Mouse (Mus musculus) lung, postnatal 0 days (tissue): ENCODE results near the gene Limd2. TPM values are rescaled to one million over a fixed set of nuclear protein-coding genes. Genes with fewer than 3 reads are reported as not detected.
A peak's percentile ranks its signal among the peaks of the same experiment; 100 is the strongest.

ENCODE experiments used
- ATAC-seq: fragments of 200-750 bp; cut with Nextera tagmentation; 2 replicates; pipeline ENCODE4 v1.8.0; 2017; ENCODE audit warnings: moderate library complexity
- DNase-seq: peaks from one replicate; pipeline ENCODE4 v3.0.0-alpha.2; 2016; ENCODE audit warnings: low spot score
- H3K27ac ChIP-seq: fragments of 300-500 bp; sonication (generic); 2 replicates; pipeline ENCODE4 v1.5.1; 2014; ENCODE audit warnings: antibody characterized with exemption, mild to moderate bottlenecking, low read length, mixed read lengths
- H3K27me3 ChIP-seq: fragments of 300-500 bp; sonication (generic); replicated peaks from 2 replicates; pipeline ENCODE4 v1.6.1; 2014; ENCODE audit warnings: low read length, mixed read lengths; ENCODE audit not compliant: insufficient read depth
- H3K36me3 ChIP-seq: fragments of 300-500 bp; sonication (generic); 2 replicates; pipeline ENCODE4 v1.6.1; 2014; ENCODE audit warnings: low read length, mixed read lengths; ENCODE audit not compliant: insufficient read depth
- H3K4me1 ChIP-seq: fragments of 300-500 bp; sonication (generic); 2 replicates; pipeline ENCODE4 v1.6.1; 2014; ENCODE audit warnings: antibody characterized with exemption, low read depth, low read length, mixed read lengths; ENCODE audit not compliant: insufficient read depth
- H3K4me2 ChIP-seq: fragments of 300-500 bp; sonication (generic); replicated peaks from 2 replicates; pipeline ENCODE4 v1.6.1; 2014; ENCODE audit warnings: low read depth, mild to moderate bottlenecking, low read length, moderate library complexity, mixed read lengths
- H3K4me3 ChIP-seq: fragments of 300-500 bp; sonication (generic); 2 replicates; pipeline ENCODE4 v1.5.1; 2014; ENCODE audit warnings: low read depth, low read length
- H3K9ac ChIP-seq: fragments of 300-500 bp; sonication (generic); replicated peaks from 2 replicates; pipeline ENCODE4 v1.6.1; 2014; ENCODE audit warnings: low read depth, mild to moderate bottlenecking
- H3K9me3 ChIP-seq: fragments of 300-500 bp; sonication (generic); 2 replicates; pipeline ENCODE4 v1.6.1; 2016; ENCODE audit warnings: low read length, mixed read lengths
- CTCF ChIP-seq: IDR thresholded peaks from 2 replicates; pipeline ENCODE4 v1.5.1; 2016; ENCODE audit warnings: antibody characterized with exemption, mild to moderate bottlenecking
- EP300 ChIP-seq: IDR thresholded peaks from 2 replicates; pipeline ENCODE4 v1.6.1; 2016; ENCODE audit warnings: antibody characterized with exemption, mild to moderate bottlenecking, control low read depth
- WGBS: fragments of 180-500 bp; shearing (Covaris S2); extraction: QIAGEN DNeasy Blood & Tissue Kit; methylation state at CpG from one replicate; pipeline ENCODE4 v1.1.7; 2014; 5-methylcytosine and 5-hydroxymethylcytosine counted together
- polyA plus RNA-seq: library from polyadenylated mRNA; unstranded; fragments of >200 nt; fragmentation: Nextera tagmentation; extraction: Ambion mirVana; gene quantifications from 2 replicates; pipeline ENCODE4 v1.2.1, GENCODE M21; 2015

Limd2 gene
- polyA plus RNA-seq, 1 experiment from 2014 or later: 226 TPM

GRCm38 (mm10) chr11:106175081-106175480, 14.4 kb upstream of the Limd2 start:
- WGBS: 64% methylated on average over 3 of the region's 3 CpGs
- no peak overlapping the region for H3K4me3 ChIP-seq
- no peak overlapping the region for H3K27ac ChIP-seq
- H3K27me3 ChIP-seq: no peaks in the 10 kb centered on the region
- no peak for DNase-seq
- no peak overlapping the region for H3K9ac ChIP-seq
- H3K4me2 ChIP-seq: no peak overlapping the region
- no peaks in the 10 kb centered on the region for H3K4me1 ChIP-seq
- TF ChIP-seq CTCF: no peak
- no peak for TF ChIP-seq EP300
- H3K36me3 ChIP-seq: no peaks in the 10 kb centered on the region
- no peaks in the 10 kb centered on the region for H3K9me3 ChIP-seq
- ATAC-seq: no peak

- ATAC-seq: no peak
Observed at GRCm38 (mm10) chr11:106174372-106174771, 13.7 kb upstream of the Limd2 start.

GRCm38 (mm10) chr11:106173228-106173627, 12.6 kb upstream of the Limd2 start:
- no peak for ATAC-seq
- Histone ChIP-seq H3K4me1 (no peaks in the 10 kb centered on the region), H3K27ac (no peak overlapping the region), H3K27me3 (no peaks in the 10 kb centered on the region), H3K36me3 (peaks cover 2% of the 10 kb centered on the region; the same call in 1 of the 2 replicates), H3K4me3 (no peak overlapping the region), H3K4me2 (no peak overlapping the region), H3K9ac (no peak overlapping the region), H3K9me3 (no peaks in the 10 kb centered on the region)
- TF ChIP-seq CTCF: no peak
- no peak for TF ChIP-seq EP300
- DNase-seq: no peak
- 92% methylated on average over 2 of the region's 2 CpGs for WGBS

More at GRCm38 (mm10) chr11:106174372-106174771, 13.7 kb upstream of the Limd2 start:
- H3K4me2 ChIP-seq: no peak overlapping the region
- no peak for DNase-seq
- TF ChIP-seq CTCF: no peak
- TF ChIP-seq EP300: no peak
- WGBS: 71% methylated on average over 5 of the region's 5 CpGs
- H3K9me3 ChIP-seq: no peaks in the 10 kb centered on the region
- H3K27me3 ChIP-seq: no peaks in the 10 kb centered on the region
- H3K4me1 ChIP-seq: no peaks in the 10 kb centered on the region
- no peaks in the 10 kb centered on the region for H3K36me3 ChIP-seq
- no peak overlapping the region for H3K9ac ChIP-seq
- no peak overlapping the region for H3K27ac ChIP-seq
- no peak overlapping the region for H3K4me3 ChIP-seq

- peak; percentile 74 for ATAC-seq
- no peak overlapping the region for H3K4me3 ChIP-seq
- no peak overlapping the region for H3K4me2 ChIP-seq
- H3K36me3 ChIP-seq: peaks cover 5% of the 10 kb centered on the region; the same call in 1 of the 2 replicates
- no peaks in the 10 kb centered on the region for H3K27me3 ChIP-seq
- no peaks in the 10 kb centered on the region for H3K9me3 ChIP-seq
- WGBS: 70% methylated on average over 7 of the region's 7 CpGs
- no peaks in the 10 kb centered on the region for H3K4me1 ChIP-seq
- TF ChIP-seq CTCF: peak; percentile 77
- TF ChIP-seq EP300: no peak
- peak; percentile 82 for DNase-seq
- H3K27ac ChIP-seq: no peak overlapping the region
- no peak overlapping the region for H3K9ac ChIP-seq
Observed at GRCm38 (mm10) chr11:106170807-106171206, 10.1 kb upstream of the Limd2 start.

- WGBS: 70% methylated on average over 5 of the region's 5 CpGs
- TF ChIP-seq CTCF (no peak), EP300 (no peak)
- H3K36me3 ChIP-seq: peaks cover 5% of the 10 kb centered on the region; the same call in 1 of the 2 replicates
Observed at GRCm38 (mm10) chr11:106167435-106167834, 6.8 kb upstream of the Limd2 start.

GRCm38 (mm10) chr11:106164601-106165180, 4.0 kb upstream of the Limd2 start:
- Histone ChIP-seq H3K4me2 (no peak overlapping the region), H3K4me1 (peaks cover 11% of the 10 kb centered on the region; the same call in 1 of the 2 replicates), H3K9ac (no peak overlapping the region), H3K9me3 (no peaks in the 10 kb centered on the region), H3K36me3 (peaks cover 5% of the 10 kb centered on the region; the same call in 1 of the 2 replicates), H3K4me3 (no peak overlapping the region), H3K27me3 (no peaks in the 10 kb centered on the region), H3K27ac (peak overlapping the region; percentile 66; the same call in 1 of the 2 replicates)
- DNase-seq (no peak), ATAC-seq (no peak)
- WGBS: 87% methylated on average over 16 of the region's 16 CpGs
- TF ChIP-seq EP300 (no peak), CTCF (no peak)

More at GRCm38 (mm10) chr11:106167435-106167834, 6.8 kb upstream of the Limd2 start:
- Histone ChIP-seq H3K4me1 (peaks cover 3% of the 10 kb centered on the region; the same call in 1 of the 2 replicates), H3K4me3 (no peak overlapping the region), H3K4me2 (no peak overlapping the region), H3K9me3 (no peaks in the 10 kb centered on the region), H3K27ac (no peak overlapping the region), H3K27me3 (no peaks in the 10 kb centered on the region), H3K9ac (no peak overlapping the region)
- ATAC-seq (no peak), DNase-seq (no peak)
